Mouse (Mus musculus) spleen, adult 12 weeks (tissue): ENCODE results near the gene Serpinb1a.

Experiments
- DNase-seq: peaks from one replicate; pipeline ENCODE4 v3.0.0; 2022; ENCODE audit warnings: low spot score

The Serpinb1a gene

DNA sequence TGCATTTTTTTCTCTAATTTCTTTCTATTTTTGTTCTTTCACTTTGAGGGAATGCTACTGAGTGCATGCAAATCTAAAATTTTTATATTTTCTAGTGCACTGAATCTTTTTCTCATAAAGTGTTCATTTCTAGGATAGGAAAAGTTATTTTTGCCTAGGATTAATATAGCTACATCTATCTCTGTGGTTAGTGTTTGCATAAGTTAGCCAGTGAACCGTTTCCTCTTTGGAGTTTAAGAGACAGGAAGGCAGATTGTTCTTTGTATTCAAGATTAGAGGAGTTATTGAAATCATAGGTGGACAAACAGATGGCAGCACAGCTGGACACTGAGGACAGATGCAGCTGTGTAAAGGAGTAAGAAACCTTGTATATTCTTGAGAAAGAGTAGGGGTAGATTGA lies 11.7 kb downstream of the Serpinb1a start:
- DNase-seq: no peak

DNA sequence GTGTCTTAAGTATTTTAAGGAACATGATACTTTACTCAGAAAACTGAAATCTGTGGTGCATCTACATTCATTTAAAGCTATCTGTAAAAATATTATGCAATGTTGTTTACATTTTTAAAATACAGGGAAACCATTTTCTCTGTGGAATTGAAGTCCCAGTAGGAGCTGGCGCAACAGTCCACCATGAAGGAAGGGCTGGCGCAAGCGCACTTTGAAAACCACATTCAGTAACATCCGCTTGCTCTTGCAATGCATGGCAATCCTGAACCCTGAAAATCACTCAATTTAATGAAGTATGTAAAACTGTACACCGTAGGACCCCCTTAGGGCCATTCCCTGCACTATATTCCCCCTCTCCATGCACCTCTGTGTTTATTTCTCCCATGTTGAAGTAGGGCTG lies 16.5 kb downstream of the Serpinb1a start:
- DNase-seq: no peak

DNA sequence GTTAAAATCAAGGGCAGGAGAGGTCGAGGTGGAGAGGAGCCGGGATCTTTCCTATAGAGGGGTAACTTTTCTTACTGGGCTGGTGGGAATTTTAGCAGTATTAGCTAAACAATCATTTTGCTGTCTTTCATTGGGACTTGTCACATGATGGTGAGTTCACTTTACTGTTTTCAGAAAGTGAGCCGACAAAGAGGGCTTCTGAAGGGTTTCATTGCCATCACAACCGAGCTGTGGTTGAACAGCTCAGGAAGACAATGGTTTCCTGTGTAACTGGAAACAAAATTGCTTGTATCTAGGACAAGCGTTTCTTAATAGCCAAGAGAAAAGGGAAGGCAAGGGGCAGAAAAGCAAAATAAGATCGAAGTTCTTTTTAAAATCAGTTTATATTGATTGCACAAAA lies 17.7 kb downstream of the Serpinb1a start:
- no peak for DNase-seq

DNA sequence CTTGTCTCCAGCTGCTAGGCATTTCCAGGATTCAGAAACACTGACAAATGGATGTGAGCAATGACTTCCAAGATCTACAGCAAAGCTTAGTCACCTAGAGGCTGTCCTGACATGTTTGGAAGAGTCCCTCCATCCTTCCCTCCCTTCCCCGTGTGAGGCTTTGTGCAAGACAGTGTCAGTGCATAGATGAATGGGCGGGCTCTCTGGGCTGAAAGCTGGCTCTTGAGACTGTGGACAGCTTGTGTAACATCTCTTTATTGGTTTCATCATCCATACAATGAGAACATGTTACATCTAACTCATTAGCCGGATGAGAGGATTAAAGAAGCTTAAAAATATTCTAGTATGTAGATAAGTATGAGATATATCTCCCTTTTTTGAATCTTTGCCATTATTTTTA lies 18.2 kb downstream of the Serpinb1a start:
- DNase-seq: no peak

DNA sequence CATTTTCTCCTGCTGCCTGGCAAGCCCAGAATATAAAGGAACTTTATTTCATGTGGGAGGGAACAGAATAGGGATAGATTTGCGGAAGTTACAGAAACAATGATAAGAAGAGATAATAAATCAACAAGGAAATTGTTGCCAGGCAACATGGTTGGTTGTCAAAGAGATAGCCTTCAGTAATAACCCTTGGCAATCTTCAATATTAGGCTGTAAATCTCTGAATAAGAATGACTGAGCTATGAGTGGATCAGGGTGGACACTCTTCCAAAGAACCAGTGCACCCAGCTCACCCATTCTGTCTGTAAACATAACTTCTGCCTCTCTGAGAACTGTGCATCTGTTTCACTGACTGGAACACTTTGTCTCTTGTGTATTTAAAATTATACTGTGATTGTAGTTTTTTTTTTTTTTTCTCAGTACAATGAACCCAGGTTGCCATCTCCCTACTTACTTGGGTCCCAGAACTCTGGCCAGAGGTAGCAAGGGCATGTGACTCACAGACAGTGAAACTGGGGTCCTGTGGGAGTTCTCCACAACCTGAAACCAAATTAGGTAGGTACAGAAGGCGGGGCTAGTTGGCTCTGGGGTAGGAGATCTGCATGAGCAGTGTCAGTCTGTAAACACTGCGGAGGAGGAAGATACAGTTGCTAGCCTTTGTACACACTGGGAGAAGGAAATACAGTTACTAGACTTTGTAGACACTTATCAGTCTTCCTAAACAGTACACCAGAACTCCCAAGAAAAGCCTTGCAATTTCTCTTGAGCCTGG lies 19.3 kb downstream of the Serpinb1a start:
- DNase-seq: peak; percentile 40

DNA sequence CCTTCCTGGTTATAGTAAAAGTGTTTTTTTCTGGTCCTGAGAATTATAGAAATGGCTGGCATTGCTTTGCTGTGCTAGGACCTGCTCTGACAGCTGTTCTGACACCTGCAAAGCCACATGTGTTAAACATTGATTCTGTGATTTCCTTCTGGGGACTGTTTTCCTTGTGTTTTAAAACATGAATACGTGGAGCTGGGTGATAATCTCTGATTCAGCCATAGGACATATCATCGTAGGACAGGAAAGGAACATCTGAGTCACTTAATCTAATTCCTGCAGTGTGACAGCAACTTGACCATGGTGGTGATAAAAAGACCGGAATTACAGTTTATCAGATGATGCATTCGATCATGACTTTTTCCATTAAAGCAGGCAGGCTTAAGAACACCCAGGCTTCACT lies 22.1 kb downstream of the Serpinb1a start:
- no peak for DNase-seq

DNA sequence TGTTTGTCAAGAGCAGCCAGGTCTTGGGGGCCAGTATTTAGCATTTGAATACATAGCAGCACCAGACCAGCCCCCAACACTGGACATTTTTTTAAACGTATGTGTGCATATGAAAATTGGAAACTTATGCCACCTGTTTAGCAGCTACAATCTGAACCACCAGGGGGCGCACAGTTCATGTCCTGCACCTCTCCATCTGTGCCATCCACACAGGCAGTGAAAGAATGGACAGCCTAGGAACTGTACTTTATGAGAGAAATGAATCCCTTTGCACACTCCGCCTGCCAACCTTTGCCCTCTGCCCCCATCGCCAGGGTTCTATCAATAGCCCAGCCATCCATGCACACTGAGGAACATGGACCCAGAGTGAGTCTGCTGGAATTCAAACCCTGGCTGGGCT lies 23.0 kb downstream of the Serpinb1a start:
- DNase-seq: peak; percentile 42

DNA sequence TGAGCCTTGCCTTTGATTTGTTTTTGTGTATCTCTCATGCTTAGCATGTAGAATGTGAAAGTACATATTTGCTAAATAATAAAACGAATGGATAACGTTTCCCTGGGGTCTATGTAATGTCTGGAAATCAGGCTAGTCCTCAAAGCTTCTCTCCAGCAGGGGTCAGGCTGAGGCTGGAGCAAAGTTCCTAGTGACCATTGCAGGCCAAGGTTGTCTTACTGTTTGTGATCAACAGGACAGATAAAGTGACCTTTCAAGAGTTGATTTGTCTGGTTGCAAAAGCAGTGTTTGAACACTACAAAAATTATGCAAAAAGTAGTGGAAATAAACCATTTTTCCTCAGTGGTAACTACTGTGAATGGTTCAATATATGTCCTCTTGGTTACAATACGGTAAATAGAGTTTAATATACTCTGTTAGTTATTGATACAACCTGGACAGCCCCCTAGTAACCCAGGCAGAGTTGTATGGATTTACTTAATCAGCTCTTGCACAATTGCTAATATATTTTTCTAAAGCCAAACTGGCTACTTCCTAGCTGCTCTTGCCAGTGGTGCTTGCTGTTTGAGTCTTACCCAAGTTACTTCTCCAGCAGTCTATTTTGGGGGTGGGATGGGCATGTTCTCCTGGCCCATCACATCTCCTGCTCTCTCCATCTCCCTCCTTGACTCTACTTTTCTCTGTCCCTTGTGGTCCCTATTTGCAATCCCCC lies 23.7 kb downstream of the Serpinb1a start:
- no peak for DNase-seq

DNA sequence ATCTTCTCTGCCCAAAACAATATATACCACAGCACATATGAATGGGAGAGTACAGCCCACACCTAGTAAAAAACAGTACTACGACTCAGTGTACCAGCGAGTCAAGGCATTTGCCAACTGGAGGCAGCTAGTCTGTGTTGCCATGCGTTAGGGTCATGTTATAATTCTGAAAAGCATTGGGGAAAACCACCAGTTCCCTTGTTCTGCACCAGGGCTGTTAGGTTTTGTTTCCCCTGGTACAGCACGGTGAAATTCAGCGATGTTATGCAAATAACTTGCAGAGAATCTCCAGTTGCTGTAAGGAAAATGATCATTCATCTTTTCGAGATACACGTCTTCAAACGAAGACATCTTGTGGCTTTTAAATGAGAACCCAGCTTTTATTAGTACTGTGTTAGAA lies 25.4 kb downstream of the Serpinb1a start:
- no peak for DNase-seq

DNA sequence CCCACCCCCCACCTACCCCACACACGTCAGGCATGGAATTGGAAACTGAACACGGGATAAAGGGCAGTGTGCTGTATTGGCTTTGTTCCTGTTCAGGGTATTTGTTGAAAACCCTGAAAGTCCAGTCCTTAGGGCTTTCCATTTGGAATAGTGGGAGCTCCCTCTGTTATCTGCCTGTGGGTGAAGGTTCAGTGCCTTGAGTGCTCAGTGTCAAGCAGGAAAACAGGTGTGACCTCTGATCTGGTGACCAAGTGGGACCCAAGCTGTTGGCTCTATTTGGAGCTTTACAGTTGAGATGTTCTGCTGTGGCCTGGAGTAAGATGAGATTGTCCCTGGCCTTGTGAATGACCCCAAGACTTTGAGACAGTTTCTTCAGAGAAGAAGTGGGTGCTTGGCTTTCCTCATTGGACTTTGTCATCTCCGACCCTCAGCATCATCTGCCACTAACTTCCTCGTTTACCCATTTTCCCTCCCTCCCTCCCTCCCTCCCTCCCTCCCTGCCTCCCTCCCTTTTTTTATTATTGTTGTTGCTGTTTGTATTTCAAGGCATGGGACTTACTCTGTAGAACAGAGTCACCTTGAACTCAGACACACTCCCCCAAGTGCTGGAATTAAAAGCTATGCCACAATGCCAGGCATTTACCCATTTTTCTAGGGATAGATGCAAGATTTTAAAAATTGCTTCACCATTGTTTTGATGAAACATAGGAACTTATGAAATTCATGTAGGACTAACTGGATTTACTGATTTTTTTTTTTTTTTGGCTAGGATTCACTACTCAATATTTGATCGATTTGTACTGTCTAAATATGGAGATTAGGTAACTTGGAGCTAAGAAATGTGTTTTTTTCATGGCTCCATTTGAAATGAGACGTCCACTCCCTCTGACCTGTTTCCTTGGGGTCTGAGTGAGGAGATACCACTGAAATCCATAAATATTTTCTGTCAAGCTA lies 26.3 kb downstream of the Serpinb1a start:
- no peak for DNase-seq

DNA sequence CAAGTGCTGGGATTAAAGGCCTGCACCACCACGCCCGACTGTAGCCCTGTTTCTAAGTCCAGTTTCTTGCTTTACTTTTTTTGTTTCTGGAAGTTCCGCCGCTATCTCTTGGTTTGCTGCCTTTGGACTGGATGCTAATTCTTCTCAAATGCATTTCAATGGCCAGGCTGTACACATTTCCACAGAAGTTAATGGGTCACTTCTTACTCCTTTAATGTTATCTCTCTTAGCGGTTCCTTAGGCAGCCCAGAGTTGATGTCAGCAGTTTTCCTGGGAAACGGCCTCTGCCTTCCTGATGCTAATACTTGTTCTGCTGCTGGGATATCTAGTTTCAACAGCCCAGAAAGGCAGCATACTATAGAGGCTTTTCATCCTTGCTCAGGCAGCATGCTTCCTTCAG lies 27.9 kb downstream of the Serpinb1a start:
- DNase-seq: no peak

DNA sequence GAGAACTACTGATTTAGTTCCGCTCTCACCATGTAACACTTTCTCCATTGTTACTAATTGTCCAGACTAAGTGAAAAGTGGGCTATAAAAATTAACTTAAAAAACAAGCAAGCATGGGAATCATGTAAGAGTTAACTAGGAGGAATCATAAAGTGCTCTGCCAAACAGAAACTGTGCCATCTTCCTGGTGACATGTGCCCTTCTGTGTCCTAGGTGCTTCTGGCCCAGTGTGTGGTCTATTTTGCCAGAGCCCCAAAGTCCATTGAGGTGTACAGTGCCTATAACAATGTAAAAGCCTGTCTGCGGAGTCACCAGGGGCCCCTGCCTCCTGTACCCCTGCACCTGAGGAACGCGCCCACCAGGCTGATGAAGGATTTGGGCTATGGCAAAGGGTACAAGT lies 29.3 kb downstream of the Serpinb1a start:
- DNase-seq: no peak

DNA sequence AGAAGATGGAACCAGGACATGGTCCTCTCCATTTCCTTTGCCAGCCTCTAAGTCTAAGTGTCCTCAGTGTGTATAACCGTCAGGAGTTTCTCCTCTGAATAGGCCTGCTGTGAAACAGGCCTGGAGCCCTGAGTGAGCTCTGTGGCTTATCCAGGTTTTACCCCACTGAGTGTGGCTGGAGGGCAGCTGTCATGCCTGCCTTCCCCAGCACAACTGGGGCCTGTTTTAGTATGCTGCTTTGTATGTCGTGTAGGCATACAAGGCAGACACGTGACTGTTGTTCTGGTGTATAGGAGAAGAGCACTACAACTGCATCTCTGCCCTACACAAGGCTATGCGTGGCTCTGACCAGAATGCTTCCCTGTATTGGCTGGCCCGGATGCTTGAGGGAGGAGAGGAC lies 31.1 kb downstream of the Serpinb1a start:
- DNase-seq: no peak

DNA sequence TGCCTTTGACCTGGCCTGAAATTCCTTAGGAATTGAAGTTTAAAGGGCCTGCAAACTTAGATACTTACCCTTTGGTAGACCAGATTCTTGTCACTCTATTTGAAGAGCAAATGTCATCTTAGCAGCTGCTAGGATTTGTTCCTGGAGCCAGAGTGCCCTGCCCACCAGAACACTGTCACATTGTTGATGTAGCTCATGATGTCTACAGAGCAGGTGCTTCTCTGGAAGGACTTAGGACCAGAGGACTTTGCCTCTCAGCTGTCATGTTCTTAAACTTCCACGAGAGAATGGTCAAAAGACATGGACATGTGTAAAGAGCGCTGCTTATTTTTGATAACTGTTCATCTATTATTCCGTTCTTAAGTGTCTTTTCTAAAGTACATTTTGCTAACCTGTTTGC lies 31.7 kb downstream of the Serpinb1a start:
- no peak for DNase-seq

DNA sequence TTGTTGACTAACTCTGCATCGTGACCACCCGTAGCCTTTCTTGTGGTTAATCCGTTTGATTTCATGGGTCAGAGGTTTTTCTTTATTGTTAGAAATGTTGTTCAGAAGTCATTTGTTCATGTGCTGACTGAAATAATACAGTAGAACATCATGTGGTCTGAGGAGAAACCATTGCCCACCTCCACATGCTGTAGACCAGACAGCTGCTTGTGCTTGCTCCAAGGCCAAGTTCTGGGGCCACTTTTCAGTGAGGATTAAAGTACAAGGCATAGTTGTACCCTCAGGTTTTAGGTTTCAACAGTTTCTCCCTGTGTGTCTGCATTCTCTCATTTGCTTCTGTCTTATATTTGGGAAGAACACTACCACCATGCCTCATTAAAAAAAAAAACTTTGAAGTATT lies 43.4 kb downstream of the Serpinb1a start:
- no peak for DNase-seq

DNA sequence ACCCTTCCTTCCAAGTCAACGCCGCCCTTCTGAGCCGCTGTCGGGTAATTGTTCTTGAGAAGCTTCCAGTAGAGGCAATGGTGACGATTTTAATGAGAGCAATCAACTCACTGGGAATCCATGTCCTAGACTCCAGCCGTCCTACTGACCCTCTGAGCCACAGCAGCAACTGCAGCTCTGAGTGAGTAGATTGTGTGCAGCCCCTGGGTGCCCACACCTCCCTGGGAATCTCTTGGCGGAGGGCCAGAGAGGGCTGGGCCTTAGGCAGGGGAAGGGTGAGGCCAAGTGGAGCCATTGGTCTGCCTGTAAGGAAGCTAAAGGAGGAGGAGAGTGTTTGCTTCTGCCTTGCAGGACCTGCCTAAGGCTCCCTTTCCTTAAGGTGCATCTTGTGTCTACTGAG lies 44.2 kb downstream of the Serpinb1a start:
- no peak for DNase-seq

DNA sequence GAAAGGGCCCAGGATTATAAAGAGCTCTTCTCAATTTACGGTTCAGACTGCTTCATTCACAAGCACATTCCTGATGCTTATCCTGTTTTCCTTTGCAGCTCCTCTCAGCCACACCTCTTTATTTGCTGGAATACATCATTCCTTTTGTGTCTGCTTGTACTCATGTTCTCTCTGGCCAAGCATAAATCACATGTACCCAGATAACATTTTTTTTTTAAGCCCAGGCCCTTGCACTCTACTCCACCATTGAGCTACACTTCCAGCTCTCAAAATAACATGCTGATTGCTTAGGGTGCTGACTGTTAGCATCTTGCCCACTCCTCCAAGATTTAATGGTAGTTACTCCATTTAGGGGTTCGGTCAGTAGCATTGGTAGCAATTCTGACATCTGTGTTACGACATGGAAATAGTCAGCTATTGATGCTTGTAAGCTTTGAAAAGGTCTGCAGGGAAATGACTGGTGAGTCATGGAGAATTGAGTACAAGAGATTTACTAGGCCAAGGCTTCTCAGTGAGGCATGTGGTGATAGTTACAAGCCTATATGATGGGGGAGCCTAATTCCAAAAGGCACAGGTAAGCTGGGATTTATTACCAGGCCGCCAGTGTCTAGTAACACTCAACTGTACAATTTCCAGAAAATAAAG lies 47.2 kb downstream of the Serpinb1a start:
- no peak for DNase-seq

DNA sequence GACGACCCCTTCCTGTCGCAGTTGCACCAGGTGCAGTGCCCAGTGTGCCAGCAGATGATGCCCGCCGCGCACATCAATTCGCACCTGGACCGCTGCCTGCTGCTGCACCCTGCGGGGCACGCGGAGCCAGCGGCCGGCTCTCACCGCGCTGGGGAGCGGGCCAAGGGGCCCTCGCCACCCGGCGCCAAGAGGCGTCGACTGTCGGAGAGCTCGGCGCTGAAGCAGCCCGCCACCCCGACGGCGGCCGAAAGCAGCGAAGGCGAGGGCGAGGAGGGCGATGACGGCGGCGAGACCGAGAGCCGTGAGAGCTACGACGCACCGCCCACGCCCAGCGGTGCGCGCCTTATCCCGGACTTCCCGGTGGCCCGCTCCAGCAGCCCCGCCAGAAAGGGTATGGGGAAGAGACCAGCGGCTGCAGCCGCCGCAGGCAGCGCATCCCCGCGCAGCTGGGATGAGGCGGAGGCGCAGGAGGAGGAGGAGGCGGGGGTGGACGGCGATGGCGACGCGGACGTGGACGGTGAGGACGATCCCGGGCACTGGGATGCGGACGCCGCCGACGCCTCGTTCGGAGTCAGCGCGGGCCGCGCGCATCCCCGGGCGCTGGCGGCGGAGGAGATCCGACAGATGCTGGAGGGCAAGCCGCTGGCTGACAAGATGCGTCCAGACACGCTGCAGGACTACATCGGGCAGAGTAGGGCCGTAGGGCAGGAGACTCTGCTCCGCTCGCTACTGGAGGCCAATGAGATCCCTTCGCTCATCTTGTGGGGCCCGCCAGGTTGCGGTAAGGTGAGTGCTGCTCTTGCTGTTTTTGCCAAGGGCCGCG lies 48.5 kb downstream of the Serpinb1a start, which contains the start of gene D930007J09Rik:
Gene D930007J09Rik, minus strand, starts transcription at position 591 of the 823 bp plus-strand sequence.
- peak; percentile 25 for DNase-seq

DNA sequence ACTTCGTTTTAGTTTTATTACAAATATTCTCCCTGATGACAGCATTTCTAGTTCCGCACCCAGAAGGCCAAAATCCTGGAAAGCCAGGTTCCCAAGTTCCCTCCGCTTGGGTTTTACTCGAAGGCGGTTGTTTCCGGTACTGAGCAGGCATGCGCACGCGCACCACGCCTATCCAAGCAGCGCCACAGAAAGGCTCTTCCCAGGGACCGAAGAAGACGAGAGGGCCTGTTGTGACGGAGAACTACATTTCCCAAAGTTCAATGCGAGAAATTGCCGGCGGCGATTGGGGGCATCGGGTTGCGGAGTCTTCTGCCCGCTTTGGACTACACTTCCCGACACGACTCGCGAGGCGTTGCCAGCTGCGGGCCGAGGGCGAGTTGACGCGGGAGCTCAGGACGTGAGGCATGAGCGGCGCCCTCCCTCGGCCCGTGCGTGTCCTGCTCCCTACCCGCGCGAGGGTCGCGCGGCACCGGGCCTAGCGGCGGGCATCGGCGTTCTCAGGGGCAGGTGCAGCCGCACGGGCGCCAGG lies 49.2 kb downstream of the Serpinb1a start, which contains the start of gene Wrnip1:
Gene Wrnip1, plus strand, starts transcription at position 346 of the 529 bp plus-strand sequence.
- peak; percentile 85 for DNase-seq

DNA sequence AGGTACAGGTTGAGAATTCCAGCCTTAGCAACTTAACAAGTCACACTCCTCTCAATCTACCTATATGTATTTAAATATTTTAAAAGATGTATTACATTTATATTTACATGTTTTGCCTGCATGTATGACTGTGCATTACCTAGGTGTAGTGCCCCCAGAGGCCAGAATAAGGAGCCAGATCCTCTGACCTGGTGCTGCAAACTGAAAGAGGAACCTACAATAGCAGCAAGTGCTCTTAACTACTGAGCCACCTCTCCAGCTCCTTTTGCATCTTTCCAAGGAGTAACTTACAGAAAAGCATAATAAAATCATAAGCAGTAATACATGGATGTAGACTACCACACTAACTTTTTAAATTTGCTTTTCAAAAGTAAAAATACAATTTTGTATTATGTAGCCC lies 50.1 kb downstream of the Serpinb1a start:
- DNase-seq: peak; percentile 15

DNA sequence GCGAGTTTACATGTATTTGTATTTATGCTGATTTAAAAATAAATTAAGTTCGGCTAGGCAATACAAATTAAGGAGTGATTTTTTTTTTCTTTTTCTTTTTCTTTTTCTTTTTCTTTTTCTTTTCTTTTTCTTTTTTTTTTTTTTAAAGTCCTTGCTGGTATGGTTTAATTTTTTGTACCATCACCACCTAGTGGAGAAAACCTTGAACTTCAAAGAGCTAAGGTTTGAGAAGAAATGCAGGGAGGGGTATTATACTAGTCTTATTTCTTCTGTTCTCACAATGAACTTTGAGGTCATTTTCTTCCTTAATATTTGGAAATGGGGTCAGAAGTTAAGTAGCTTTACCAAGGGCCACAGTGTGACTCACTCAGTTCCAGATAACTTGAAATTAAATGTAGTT lies 51.9 kb downstream of the Serpinb1a start:
- DNase-seq: no peak
